Mouse (Mus musculus) gastrocnemius, postnatal 10 days (tissue): Measurements from ENCODE around the gene Troap. TPM values are rescaled to one million over a fixed set of nuclear protein-coding genes. Genes with fewer than 3 reads are reported as not detected.

ENCODE experiments used
- DNase-seq: peaks from one replicate; pipeline ENCODE4 v3.0.0; 2021; ENCODE audit warnings: mixed read lengths
- long read RNA-seq, 2 experiments: library from polyadenylated mRNA; stranded (forward); transcript quantifications; one replicate each; pipeline ENCODE4 v2.0.0; 2021
- total RNA-seq, 2 experiments: library from RNA; stranded (reverse); gene quantifications; 2 replicates each; pipeline ENCODE4 v1.2.3; 2021

Gene Troap
- 1 to 10 TPM; 2.5 to 4.6 TPM for total RNA-seq
- long read RNA-seq, experiment 1, partial matches to known transcripts: 0 of 1 reads
- long read RNA-seq, experiment 1, other reads (novel, unspliced or antisense): 0 of 1 reads
- long read RNA-seq, experiment 2, partial matches to known transcripts: 0 of 2 reads
- long read RNA-seq, experiment 2, other reads (novel, unspliced or antisense): 1 of 2 reads

GRCm38 (mm10) chr15:99074019-99074599, at the start of gene Troap:
Troap (plus strand) TSS chr15:99074575.
- DNase-seq: no peak

GRCm38 (mm10) chr15:99024668-99025314, 49.6 kb upstream of the Troap start:
- peak; percentile 87 for DNase-seq

GRCm38 (mm10) chr15:99025414-99025813, 49.0 kb upstream of the Troap start:
- no peak for DNase-seq

- DNase-seq: no peak
Measured at GRCm38 (mm10) chr15:99026259-99026658, 48.1 kb upstream of the Troap start.

- DNase-seq: no peak
Measured at GRCm38 (mm10) chr15:99027116-99027515, 47.3 kb upstream of the Troap start.

GRCm38 (mm10) chr15:99028874-99029458, 45.4 kb upstream of the Troap start:
- DNase-seq: no peak

GRCm38 (mm10) chr15:99029619-99030584, 44.5 kb upstream of the Troap start, which contains the start of gene Tuba1c:
Tuba1c (plus strand) TSS chr15:99029891.
- DNase-seq: peak; percentile 89

- DNase-seq: no peak
Measured at GRCm38 (mm10) chr15:99030585-99031387, 43.6 kb upstream of the Troap start.

- no peak for DNase-seq
Measured at GRCm38 (mm10) chr15:99031388-99031675, 43.0 kb upstream of the Troap start.

GRCm38 (mm10) chr15:99032041-99032725, 42.2 kb upstream of the Troap start:
- no peak for DNase-seq

GRCm38 (mm10) chr15:99032726-99033250, 41.6 kb upstream of the Troap start:
- no peak for DNase-seq

GRCm38 (mm10) chr15:99033498-99034270, 40.7 kb upstream of the Troap start:
- DNase-seq: no peak

GRCm38 (mm10) chr15:99035431-99035830, 38.9 kb upstream of the Troap start:
- no peak for DNase-seq

- DNase-seq: no peak
Measured at GRCm38 (mm10) chr15:99036249-99036905, 38.0 kb upstream of the Troap start.

GRCm38 (mm10) chr15:99038025-99038424, 36.4 kb upstream of the Troap start:
- no peak for DNase-seq

- DNase-seq: no peak
Measured at GRCm38 (mm10) chr15:99038797-99039196, 35.6 kb upstream of the Troap start.

- no peak for DNase-seq
Measured at GRCm38 (mm10) chr15:99039306-99039705, 35.1 kb upstream of the Troap start.

- no peak for DNase-seq
Measured at GRCm38 (mm10) chr15:99039996-99040919, 34.1 kb upstream of the Troap start.
